Mouse (Mus musculus) lung, embryonic 14.5 days (tissue): ENCODE measurements at regions not wholly inside any gene's neighbourhood (a gene's known extent, or its start where the extent isn't known, plus 50 kb on each side); places are given as distances from the start of the nearest gene placed in this dataset.

Source experiments
- ATAC-seq: fragments of 200-750 bp; cut with Nextera tagmentation; 2 replicates; pipeline ENCODE4 v1.8.0; 2017; ENCODE audit warnings: mild to moderate bottlenecking, moderate TSS enrichment, moderate library complexity; ENCODE audit not compliant: insufficient read depth
- DNase-seq: peaks from one replicate; pipeline ENCODE4 v3.0.0-alpha.2; 2015
- H3K27ac ChIP-seq: fragments of 300-500 bp; sonication (generic); 2 replicates; pipeline ENCODE4 v1.5.1; 2014; ENCODE audit warnings: low read depth, mild to moderate bottlenecking, moderate library complexity
- H3K27me3 ChIP-seq: fragments of 300-500 bp; sonication (generic); 2 replicates; pipeline ENCODE4 v1.6.1; 2014; ENCODE audit warnings: low read length, control low read depth; ENCODE audit not compliant: insufficient read depth
- H3K36me3 ChIP-seq: fragments of 300-500 bp; sonication (generic); 2 replicates; pipeline ENCODE4 v1.6.1; 2014; ENCODE audit warnings: control low read depth; ENCODE audit not compliant: insufficient read depth
- H3K4me1 ChIP-seq: fragments of 300-500 bp; sonication (generic); 2 replicates; pipeline ENCODE4 v1.6.1; 2014; ENCODE audit warnings: antibody characterized with exemption, control low read depth; ENCODE audit not compliant: insufficient read depth
- H3K4me2 ChIP-seq: fragments of 300-500 bp; sonication (generic); 2 replicates; pipeline ENCODE4 v1.6.1; 2014; ENCODE audit warnings: mild to moderate bottlenecking
- H3K4me3 ChIP-seq: fragments of 300-500 bp; sonication (generic); 2 replicates; pipeline ENCODE4 v1.5.1; 2014; ENCODE audit warnings: low read depth, low read length
- H3K9ac ChIP-seq: fragments of 300-500 bp; sonication (generic); 2 replicates; pipeline ENCODE4 v1.6.1; 2014
- H3K9me3 ChIP-seq: fragments of 300-500 bp; sonication (generic); 2 replicates; pipeline ENCODE4 v1.6.1; 2016; ENCODE audit warnings: low read depth, low read length, control low read depth
- CTCF ChIP-seq: IDR thresholded peaks from 2 replicates; pipeline ENCODE4 v1.5.1; 2016; ENCODE audit warnings: antibody characterized with exemption, low read depth
- WGBS: fragments of 180-500 bp; shearing (Covaris S2); extraction: QIAGEN DNeasy Blood & Tissue Kit; methylation state at CpG from one replicate; pipeline ENCODE4 v1.1.7; 2014; 5-methylcytosine and 5-hydroxymethylcytosine counted together

- H3K36me3 ChIP-seq = no peaks in the 10 kb centered on the region
- H3K4me3 ChIP-seq = no peak overlapping the region
- H3K27me3 ChIP-seq = no peaks in the 10 kb centered on the region
- no peaks in the 10 kb centered on the region for H3K4me1 ChIP-seq
- WGBS = 78% methylated on average over 3 of the region's 3 CpGs
- H3K9me3 ChIP-seq = no peaks in the 10 kb centered on the region
- DNase-seq (no peak), ATAC-seq (no peak)
- H3K9ac ChIP-seq = no peak overlapping the region
- no peak for TF ChIP-seq CTCF
- H3K27ac ChIP-seq = no peak overlapping the region
- H3K4me2 ChIP-seq = no peak overlapping the region
Measured at GRCm38 (mm10) chr12:59713216-59713615, 493.7 kb upstream of the Fbxo33 start.

- no peaks in the 10 kb centered on the region for H3K27me3 ChIP-seq
- DNase-seq = peak; percentile 20
- TF ChIP-seq CTCF = no peak
- H3K9me3 ChIP-seq = no peaks in the 10 kb centered on the region
- no peak overlapping the region for H3K4me3 ChIP-seq
- H3K27ac ChIP-seq = no peak overlapping the region
- H3K4me2 ChIP-seq = no peak overlapping the region
- no peaks in the 10 kb centered on the region for H3K36me3 ChIP-seq
- 31% methylated on average over 2 of the region's 2 CpGs for WGBS
- H3K9ac ChIP-seq = no peak overlapping the region
- ATAC-seq = peak; percentile 62; the same call in 1 of the 2 replicates
- H3K4me1 ChIP-seq = no peaks in the 10 kb centered on the region
Measured at GRCm38 (mm10) chr12:59683235-59683634, 463.7 kb upstream of the Fbxo33 start.

- no peak overlapping the region for H3K4me3 ChIP-seq
- no peaks in the 10 kb centered on the region for H3K36me3 ChIP-seq
- ATAC-seq = no peak
- no peak overlapping the region for H3K9ac ChIP-seq
- H3K9me3 ChIP-seq = no peaks in the 10 kb centered on the region
- no peaks in the 10 kb centered on the region for H3K4me1 ChIP-seq
- no peaks in the 10 kb centered on the region for H3K27me3 ChIP-seq
- TF ChIP-seq CTCF = no peak
- no peak for DNase-seq
- H3K4me2 ChIP-seq = no peak overlapping the region
- H3K27ac ChIP-seq = no peak overlapping the region
Measured at GRCm38 (mm10) chr12:59663161-59663560, 443.6 kb upstream of the Fbxo33 start.

- H3K36me3 ChIP-seq = no peaks in the 10 kb centered on the region
- no peak for ATAC-seq
- 70% methylated on average over 1 of the region's 1 CpGs for whole genome bisulfite sequencing
Measured at GRCm38 (mm10) chr12:59630678-59631077, 411.2 kb upstream of the Fbxo33 start.

GRCm38 (mm10) chr12:59623147-59623546 is 403.6 kb upstream of the Fbxo33 start:
- no peaks in the 10 kb centered on the region for H3K4me1 ChIP-seq
- H3K27ac ChIP-seq = no peak overlapping the region
- H3K36me3 ChIP-seq = no peaks in the 10 kb centered on the region
- H3K9ac ChIP-seq = no peak overlapping the region
- WGBS = 73% methylated on average over 3 of the region's 3 CpGs
- TF ChIP-seq CTCF = no peak
- H3K27me3 ChIP-seq = no peaks in the 10 kb centered on the region
- ATAC-seq (no peak), DNase-seq (no peak)
- no peak overlapping the region for H3K4me3 ChIP-seq
- no peaks in the 10 kb centered on the region for H3K9me3 ChIP-seq
- H3K4me2 ChIP-seq = no peak overlapping the region

More at GRCm38 (mm10) chr12:59630678-59631077, 411.2 kb upstream of the Fbxo33 start:
- Histone ChIP-seq H3K4me3 (no peak overlapping the region), H3K9me3 (no peaks in the 10 kb centered on the region), H3K27me3 (no peaks in the 10 kb centered on the region), H3K27ac (no peak overlapping the region), H3K9ac (no peak overlapping the region), H3K4me1 (no peaks in the 10 kb centered on the region), H3K4me2 (no peak overlapping the region)
- DNase-seq = no peak
- no peak for TF ChIP-seq CTCF

GRCm38 (mm10) chr12:59621132-59621531 is 401.6 kb upstream of the Fbxo33 start:
- Histone ChIP-seq H3K9me3 (no peaks in the 10 kb centered on the region), H3K27me3 (no peaks in the 10 kb centered on the region), H3K4me3 (no peak overlapping the region), H3K9ac (no peak overlapping the region), H3K4me2 (no peak overlapping the region), H3K4me1 (no peaks in the 10 kb centered on the region), H3K36me3 (no peaks in the 10 kb centered on the region), H3K27ac (no peak overlapping the region)
- DNase-seq (no peak), ATAC-seq (no peak)
- WGBS = 71% methylated on average over 2 of the region's 2 CpGs
- TF ChIP-seq CTCF = no peak

GRCm38 (mm10) chr12:59620340-59620739 is 400.8 kb upstream of the Fbxo33 start:
- ATAC-seq = no peak
- WGBS = 80% methylated on average over 2 of the region's 2 CpGs

GRCm38 (mm10) chr12:59616075-59616474 is 396.6 kb upstream of the Fbxo33 start:
- Histone ChIP-seq H3K9ac (no peak overlapping the region), H3K4me1 (no peaks in the 10 kb centered on the region), H3K9me3 (no peaks in the 10 kb centered on the region), H3K4me2 (no peak overlapping the region), H3K36me3 (no peaks in the 10 kb centered on the region), H3K4me3 (no peak overlapping the region), H3K27ac (no peak overlapping the region), H3K27me3 (no peaks in the 10 kb centered on the region)
- 67% methylated on average over 3 of the region's 3 CpGs for WGBS
- no peak for DNase-seq
- TF ChIP-seq CTCF = no peak
- no peak for ATAC-seq

More at GRCm38 (mm10) chr12:59620340-59620739, 400.8 kb upstream of the Fbxo33 start:
- Histone ChIP-seq H3K27me3 (no peaks in the 10 kb centered on the region), H3K27ac (no peak overlapping the region), H3K4me3 (no peak overlapping the region), H3K36me3 (no peaks in the 10 kb centered on the region), H3K9me3 (no peaks in the 10 kb centered on the region), H3K9ac (no peak overlapping the region), H3K4me1 (no peaks in the 10 kb centered on the region), H3K4me2 (no peak overlapping the region)
- TF ChIP-seq CTCF = no peak
- DNase-seq = no peak
